Mouse (Mus musculus) limb, embryonic 11.5 days (tissue): ENCODE results near the gene Bckdk. TPM values are rescaled to one million over a fixed set of nuclear protein-coding genes. Genes with fewer than 3 reads are reported as not detected.
A peak's percentile ranks its signal among the peaks of the same experiment; 100 is the strongest.
"Not testable (repeated sequence)": the region's sequence is repeated elsewhere in the genome, so short reads cannot be mapped to it uniquely, and the experiment has no call there.

Source experiments
- ATAC-seq: fragments of 200-750 bp; cut with Nextera tagmentation; 2 replicates; pipeline ENCODE4 v1.8.0; 2017; ENCODE audit warnings: low read depth; ENCODE audit not compliant: insufficient number of reproducible peaks, low FRiP score, low TSS enrichment
- DNase-seq: peaks from one replicate; pipeline ENCODE4 v3.0.0-alpha.2; 2015; ENCODE audit warnings: low spot score
- H3K27ac ChIP-seq: fragments of 300-500 bp; sonication (generic); replicated peaks from 2 replicates; pipeline ENCODE4 v1.5.1; 2014; ENCODE audit warnings: low read depth, mild to moderate bottlenecking, low read length
- H3K27me3 ChIP-seq: fragments of 300-500 bp; sonication (generic); 2 replicates; pipeline ENCODE4 v1.6.1; 2014; ENCODE audit warnings: mild to moderate bottlenecking, low read length, mixed read lengths; ENCODE audit not compliant: control insufficient read depth, insufficient read depth
- H3K36me3 ChIP-seq: fragments of 300-500 bp; sonication (generic); 2 replicates; pipeline ENCODE4 v1.6.1; 2014; ENCODE audit warnings: mild to moderate bottlenecking, low read length, moderate library complexity, mixed read lengths; ENCODE audit not compliant: control insufficient read depth, insufficient read depth
- H3K4me1 ChIP-seq: fragments of 300-500 bp; sonication (generic); 2 replicates; pipeline ENCODE4 v1.6.1; 2014; ENCODE audit warnings: low read length, mixed read lengths; ENCODE audit not compliant: control insufficient read depth, insufficient read depth
- H3K4me2 ChIP-seq: fragments of 300-500 bp; sonication (generic); 2 replicates; pipeline ENCODE4 v1.6.1; 2014; ENCODE audit warnings: low read depth, mild to moderate bottlenecking, moderate library complexity; ENCODE audit not compliant: severe bottlenecking
- H3K4me3 ChIP-seq: fragments of 300-500 bp; sonication (generic); 2 replicates; pipeline ENCODE4 v1.5.1; 2014; ENCODE audit warnings: low read depth, low read length
- H3K9ac ChIP-seq: fragments of 300-500 bp; sonication (generic); 2 replicates; pipeline ENCODE4 v1.6.1; 2014; ENCODE audit warnings: mild to moderate bottlenecking, low read length
- H3K9me3 ChIP-seq: fragments of 300-500 bp; sonication (generic); 2 replicates; pipeline ENCODE4 v1.6.1; 2016; ENCODE audit warnings: low read length; ENCODE audit not compliant: control insufficient read depth
- WGBS: fragments of 180-500 bp; shearing (Covaris S2); extraction: QIAGEN DNeasy Blood & Tissue Kit; methylation state at CpG from one replicate; pipeline ENCODE4 v1.1.7; 2014; 5-methylcytosine and 5-hydroxymethylcytosine counted together
- polyA plus RNA-seq: library from polyadenylated mRNA; unstranded; fragments of >200 nt; fragmentation: Nextera tagmentation; extraction: Ambion mirVana; gene quantifications from 2 replicates; pipeline ENCODE4 v1.2.1, GENCODE M21; 2014

The Bckdk gene
- polyA plus RNA-seq, 1 experiment from 2014 or later, result 124 TPM

DNA sequence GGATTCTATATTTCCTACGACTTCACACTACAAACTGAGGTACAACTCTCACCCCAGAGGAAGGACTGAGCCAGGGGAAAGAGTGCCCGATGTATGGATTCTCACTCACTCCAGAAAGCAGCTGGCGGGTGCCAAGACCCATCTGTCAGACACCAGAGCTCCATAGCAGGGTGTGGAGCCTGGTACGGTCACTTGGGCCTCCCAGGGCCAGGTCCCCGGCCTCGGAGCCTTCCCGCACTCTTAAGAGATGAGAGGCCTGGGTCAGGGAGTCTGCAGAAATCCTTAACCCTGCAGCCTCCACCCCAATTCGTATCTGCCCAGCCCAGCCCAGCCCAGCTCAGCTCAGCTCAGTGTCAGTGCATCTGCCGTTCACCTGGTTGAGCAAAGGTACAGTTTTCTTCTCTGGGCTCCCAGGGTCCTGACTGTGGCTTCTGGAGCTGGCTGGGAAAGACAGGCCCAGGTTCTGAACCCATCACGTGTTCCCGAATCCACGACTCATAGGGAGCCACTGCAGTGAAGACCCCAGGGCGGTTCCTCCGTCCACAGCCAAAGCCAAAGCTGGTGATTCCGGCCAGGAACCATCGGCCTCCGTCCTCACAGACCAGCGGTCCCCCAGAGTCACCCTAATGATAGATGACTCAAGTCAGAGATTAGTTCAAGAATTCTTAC lies 32.5 kb downstream of the Bckdk start:
- peak overlapping the region; percentile 72 for H3K4me3 ChIP-seq
- H3K27me3 ChIP-seq, result no peaks in the 10 kb centered on the region
- peak overlapping the region; percentile 75 for H3K9ac ChIP-seq
- ATAC-seq, result no peak
- H3K9me3 ChIP-seq, result no peaks in the 10 kb centered on the region
- 0 out of 2 replicates have a peak, but pooled peaks cover 3% of the 10 kb centered on the region for H3K4me1 ChIP-seq
- no peak for DNase-seq
- peak overlapping the region; percentile 96 for H3K4me2 ChIP-seq
- H3K36me3 ChIP-seq, result no peaks in the 10 kb centered on the region
- H3K27ac ChIP-seq, result no peak overlapping the region
- 54% methylated on average over 18 of the region's 18 CpGs for WGBS

DNA sequence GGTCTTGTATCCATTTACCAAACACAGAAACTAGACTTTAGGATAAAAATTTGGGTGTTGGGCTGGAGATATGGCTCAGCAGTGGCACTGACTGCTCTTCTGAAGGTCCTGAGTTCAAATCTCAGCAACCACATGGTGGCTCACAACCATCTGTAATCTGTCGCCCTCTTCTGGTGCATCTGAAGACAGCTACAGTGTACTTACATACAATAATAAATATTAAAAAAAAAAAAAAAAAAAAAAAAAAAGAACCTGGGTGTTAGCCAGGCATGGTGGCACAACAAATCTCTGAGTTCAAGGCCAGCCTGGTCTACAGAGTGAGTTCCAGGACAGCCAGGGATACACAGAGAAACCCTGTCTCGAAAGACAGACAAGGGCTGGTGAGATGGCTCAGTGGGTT lies 38.2 kb downstream of the Bckdk start:
- not testable (repeated sequence) for H3K9ac ChIP-seq, H3K9me3 ChIP-seq, ATAC-seq, H3K4me1 ChIP-seq, H3K4me3 ChIP-seq, DNase-seq, H3K4me2 ChIP-seq, H3K36me3 ChIP-seq, H3K27ac ChIP-seq
- WGBS, result 58% methylated on average over 2 of the region's 2 CpGs
- H3K27me3 ChIP-seq, result peaks cover 18% of the 10 kb centered on the region

- 11% methylated on average over 23 of the region's 23 CpGs for WGBS
- Histone ChIP-seq H3K9me3 (no peaks in the 10 kb centered on the region), H3K36me3 (no peaks in the 10 kb centered on the region), H3K27ac (no peak overlapping the region), H3K4me3 (no peak overlapping the region), H3K27me3 (peaks cover 18% of the 10 kb centered on the region), H3K4me2 (no peak overlapping the region), H3K4me1 (no peaks in the 10 kb centered on the region), H3K9ac (no peak overlapping the region)
- DNase-seq (peak; percentile 38), ATAC-seq (no peak)
Observed at GRCm38 (mm10) chr7:127944614-127945013, 40.7 kb downstream of the Bckdk start.

- Histone ChIP-seq H3K27me3 (peaks cover 18% of the 10 kb centered on the region), H3K4me2 (no peak within 1 kb of the TSS), H3K27ac (no peak within 1 kb of the TSS), H3K4me1 (no peaks in the 10 kb centered on the region), H3K9me3 (no peaks in the 10 kb centered on the region), H3K4me3 (no peak within 1 kb of the TSS), H3K36me3 (no peaks in the 10 kb centered on the region), H3K9ac (no peak within 1 kb of the TSS)
- no peak for DNase-seq
- ATAC-seq, result no peak
- 76% methylated on average over 6 of the region's 6 CpGs for WGBS
Observed at GRCm38 (mm10) chr7:127946470-127947023, 42.7 kb downstream of the Bckdk start, which contains the start of gene Prss36. Gene Prss36, minus strand, starts transcription at chr7:127946725.

DNA sequence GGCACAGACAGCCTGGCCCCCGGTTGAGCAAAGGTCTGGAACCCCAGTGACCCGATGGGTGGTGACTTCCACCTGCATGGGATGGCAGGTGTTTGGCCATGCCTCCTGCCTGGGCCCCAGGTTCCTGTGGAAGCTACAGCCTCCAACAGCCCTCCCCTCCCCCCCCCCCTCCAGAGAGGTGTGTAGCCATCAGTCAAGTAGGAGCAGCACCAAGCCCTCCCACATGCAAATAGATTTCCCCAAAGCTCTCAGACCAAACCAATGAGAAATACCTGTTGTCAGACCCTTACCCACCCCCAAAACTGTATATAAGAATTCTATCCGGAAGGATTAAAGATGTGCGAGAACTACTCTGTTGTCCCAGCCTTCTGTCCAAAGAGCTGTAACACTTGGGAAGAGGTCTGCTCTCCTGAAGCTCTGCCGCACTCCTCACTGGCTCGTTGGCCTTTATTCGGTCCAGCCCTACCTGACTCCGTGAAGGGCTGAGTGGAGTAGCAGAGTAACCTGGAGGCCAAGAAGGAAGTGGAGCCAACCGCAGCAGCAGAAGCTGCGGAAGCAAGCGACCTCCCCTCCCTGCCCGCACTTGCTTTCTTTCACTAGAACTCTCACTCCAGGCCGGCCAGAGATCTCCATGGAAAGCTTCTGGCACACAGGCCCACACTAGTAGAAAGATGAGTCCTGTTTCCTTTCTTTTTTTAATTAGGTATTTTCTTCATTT lies 49.1 kb downstream of the Bckdk start:
- no peaks in the 10 kb centered on the region for H3K4me1 ChIP-seq
- 30% methylated on average over 13 of the region's 13 CpGs for WGBS
- ATAC-seq (no peak), DNase-seq (no peak)
- no peak overlapping the region for H3K4me2 ChIP-seq
- H3K27ac ChIP-seq, result no peak overlapping the region
- H3K9me3 ChIP-seq, result no peaks in the 10 kb centered on the region
- H3K27me3 ChIP-seq, result no peaks in the 10 kb centered on the region
- H3K9ac ChIP-seq, result no peak overlapping the region
- H3K4me3 ChIP-seq, result no peak overlapping the region
- H3K36me3 ChIP-seq, result no peaks in the 10 kb centered on the region

- no peaks in the 10 kb centered on the region for H3K36me3 ChIP-seq
- WGBS, result 67% methylated on average over 5 of the region's 5 CpGs
- H3K9ac ChIP-seq, result no peak overlapping the region
- DNase-seq (no peak), ATAC-seq (no peak)
- H3K4me2 ChIP-seq, result no peak overlapping the region
- no peaks in the 10 kb centered on the region for H3K4me1 ChIP-seq
- no peaks in the 10 kb centered on the region for H3K9me3 ChIP-seq
- no peaks in the 10 kb centered on the region for H3K27me3 ChIP-seq
- no peak overlapping the region for H3K4me3 ChIP-seq
- H3K27ac ChIP-seq, result no peak overlapping the region
Observed at GRCm38 (mm10) chr7:127959364-127959763, 55.5 kb downstream of the Bckdk start.

Other genes with a start within 250 kb of the Bckdk start
- gene Bcl7c, start 195.1 kb upstream of the Bckdk start, polyA plus RNA-seq, result 83.9 and 85.5 TPM in 2 replicates
- 19.6 and 21.4 TPM in 2 replicates for gene Ctf1, start 191.3 kb upstream of the Bckdk start, polyA plus RNA-seq
- 0.32 and 0.70 TPM in 2 replicates for gene Ctf2, start 171.9 kb upstream of the Bckdk start, polyA plus RNA-seq
- 9.8 and 10.9 TPM in 2 replicates for gene Fbxl19, start 159.5 kb upstream of the Bckdk start, polyA plus RNA-seq
- gene Orai3, start 134.3 kb upstream of the Bckdk start, polyA plus RNA-seq, result 11.7 and 12.3 TPM in 2 replicates
- gene Setd1a, start 127.4 kb upstream of the Bckdk start, polyA plus RNA-seq, result 31.5 and 38.0 TPM in 2 replicates
- not detected in 2 replicates for gene Gm49388, start 118.5 kb upstream of the Bckdk start, polyA plus RNA-seq
- 7.0 and 8.0 TPM in 2 replicates for gene Hsd3b7, start 103.5 kb upstream of the Bckdk start, polyA plus RNA-seq
- 16.0 and 17.3 TPM in 2 replicates for gene Stx4a, start 79.8 kb upstream of the Bckdk start, polyA plus RNA-seq
- 6.7 and 8.0 TPM in 2 replicates for gene Stx1b, start 79.5 kb upstream of the Bckdk start, polyA plus RNA-seq
- 15.8 and 21.2 TPM in 2 replicates for gene Zfp646, start 27.9 kb upstream of the Bckdk start, polyA plus RNA-seq
- gene Zfp668, start 27.3 kb upstream of the Bckdk start, polyA plus RNA-seq, result 27.7 and 28.9 TPM in 2 replicates
- 0.85 and 0.92 TPM in 2 replicates for gene Prss53, start 13.1 kb upstream of the Bckdk start, polyA plus RNA-seq
- not detected in 2 replicates for gene Gm21974, start 8.6 kb upstream of the Bckdk start, polyA plus RNA-seq
- 63.1 and 66.6 TPM in 2 replicates for gene Vkorc1, start 8.5 kb upstream of the Bckdk start, polyA plus RNA-seq
- 48.2 and 53.7 TPM in 2 replicates for gene Kat8, start 8.4 kb downstream of the Bckdk start, polyA plus RNA-seq
- 4.0 and 5.0 TPM in 2 replicates for gene Prss8, start 26.0 kb downstream of the Bckdk start, polyA plus RNA-seq
- gene Prss36, start 42.6 kb downstream of the Bckdk start, polyA plus RNA-seq, result 11.5 and 13.3 TPM in 2 replicates
- 62.7 and 63.1 TPM in 2 replicates for gene Fus, start 63.4 kb downstream of the Bckdk start, polyA plus RNA-seq
- 6.7 and 6.9 TPM in 2 replicates for gene Pycard, start 89.8 kb downstream of the Bckdk start, polyA plus RNA-seq
- 0.10 and 0.20 TPM in 2 replicates for gene Trim72, start 99.9 kb downstream of the Bckdk start, polyA plus RNA-seq
- gene Itgam, start 158.6 kb downstream of the Bckdk start, polyA plus RNA-seq, result 0.18 and 0.28 TPM in 2 replicates
- not detected in 2 replicates for gene Gm49368, start 158.6 kb downstream of the Bckdk start, polyA plus RNA-seq
- gene Itgax, start 225.5 kb downstream of the Bckdk start, polyA plus RNA-seq, result not detected in 2 replicates